In genomic region chr3:128349123-128349522, GRCm38 (mm10) we compare ENCODE assay signal across 8 mouse cellular contexts.
DNase-seq lines count a peak whose midpoint lies in the region; ATAC-seq lines count a peak whose summit lies in the region.
"Not testable (repeated sequence)": the region's sequence is repeated elsewhere in the genome, so short reads cannot be mapped to it uniquely, and the experiment has no call there.

No protein-coding gene starts in this region.

- H3K9me3 ChIP-seq in forebrain, embryonic 11.5 days (ENCODE audit: control insufficient read depth, low read length); midbrain, embryonic 10.5 days (replicated peaks): not testable (repeated sequence)

- not testable (repeated sequence) for H3K36me3 ChIP-seq in forebrain, embryonic 11.5 days (ENCODE audit: control insufficient read depth, insufficient read depth, low read length); midbrain, embryonic 10.5 days

- ATAC-seq in forebrain, embryonic 11.5 days (replicated peaks; ENCODE audit: low FRiP score) = peak; percentile 82

- 3% methylated on average over 2 of the region's 2 CpGs for WGBS in forebrain, embryonic 11.5 days
- 13% methylated on average over 2 of the region's 2 CpGs for WGBS in midbrain, embryonic 10.5 days

- not testable (repeated sequence) for H3K4me3 ChIP-seq in forebrain, embryonic 11.5 days (ENCODE audit: low read depth, low read length); midbrain, embryonic 10.5 days

- not testable (repeated sequence) for H3K27me3 ChIP-seq in forebrain, embryonic 11.5 days (ENCODE audit: control insufficient read depth, insufficient read depth, low read length)
- peaks cover 10% of the 10 kb centered on the region; the same call in 1 of the 2 replicates for H3K27me3 ChIP-seq in midbrain, embryonic 10.5 days (ENCODE audit: low read depth, poor library complexity, severe bottlenecking)

- DNase-seq in ES-CJ7 (ENCODE audit: low read depth, low spot score) = peak; percentile 56
- DNase-seq in c-Kit-positive CD71-negative TER-119-negative erythroid progenitor cells, embryonic 14.5 days (ENCODE audit: low read depth) = peak; percentile 9
- DNase-seq in forebrain, embryonic 11.5 days (ENCODE audit: low spot score) = peak; percentile 70
- DNase-seq in heart, postnatal 10 days = peak; percentile 43 to 61
- peak; percentile 53 for DNase-seq in kidney, adult 9 months
- DNase-seq in left cerebral cortex, postnatal 14 days (ENCODE audit: low spot score in 2 of 2) = peak; percentile 63 to 66
- DNase-seq in midbrain, embryonic 10.5 days (ENCODE audit: low spot score) = peak; percentile 49
- DNase-seq in right cerebral cortex, postnatal 10 days (ENCODE audit: low spot score in 2 of 2) = peak; percentile 56 to 66

- H3K4me1 ChIP-seq in forebrain, embryonic 11.5 days (replicated peaks; ENCODE audit: control insufficient read depth, insufficient read depth, low read length); midbrain, embryonic 10.5 days: not testable (repeated sequence)

- intact Hi-C loops in heart, postnatal 10 days (cut with DNase I) = loop anchor here (1.0 to 10.0 kb wide), 2 partner anchors 855 to 956 kb away; no protein-coding TSS in a partner anchor
- intact Hi-C loops in left cerebral cortex, postnatal 14 days (cut with DNase I) = loop anchor here (1.0 kb wide), 1 partner anchor 855 kb away; no protein-coding TSS in a partner anchor

- not testable (repeated sequence) for H3K4me2 ChIP-seq in forebrain, embryonic 11.5 days (ENCODE audit: low read depth, low read length, severe bottlenecking)

- not testable (repeated sequence) for H3K27ac ChIP-seq in forebrain, embryonic 11.5 days (ENCODE audit: low read depth, low read length); midbrain, embryonic 10.5 days (replicated peaks)

- H3K9ac ChIP-seq in forebrain, embryonic 11.5 days (ENCODE audit: low read length) = not testable (repeated sequence)

Comparison
In these comparisons a context has a peak if more than half of its experiments do, and no peak if none do; other contexts are left out.
1. DNase-seq: peak in every context shown above with its lines; median percentile 70 in forebrain, embryonic 11.5 days; 64 in left cerebral cortex, postnatal 14 days; 61 in right cerebral cortex, postnatal 10 days; 56 in ES-CJ7; 53 in kidney, adult 9 months; 52 in heart, postnatal 10 days; 49 in midbrain, embryonic 10.5 days; 9 in c-Kit-positive CD71-negative TER-119-negative erythroid progenitor cells, embryonic 14.5 days.